Mouse (Mus musculus) heart, adult 2 months (tissue): Measurements from ENCODE around the gene Agrp. TPM values are rescaled to one million over a fixed set of nuclear protein-coding genes. Genes with fewer than 3 reads are reported as not detected.
"Not testable (repeated sequence)": the region's sequence is repeated elsewhere in the genome, so short reads cannot be mapped to it uniquely, and the experiment has no call there.

Experiments
- DNase-seq, 2 experiments: peaks; one replicate each; pipeline ENCODE4 v3.0.0; 2021
- H3K27ac ChIP-seq: fragments of 200-600 bp; 2 replicates; pipeline ENCODE4 v1.8.1; 2022
- H3K27me3 ChIP-seq: fragments of 200-500 bp; 2 replicates; pipeline ENCODE4 v1.6.1; 2012; ENCODE audit warnings: mild to moderate bottlenecking, low read length, inconsistent platforms, mixed read lengths; ENCODE audit not compliant: control insufficient read depth, insufficient read depth
- H3K36me3 ChIP-seq: fragments of 200-500 bp; 2 replicates; pipeline ENCODE4 v1.6.1; 2012; ENCODE audit warnings: low read length, inconsistent platforms; ENCODE audit not compliant: control insufficient read depth, insufficient read depth
- H3K4me1 ChIP-seq: fragments of 200-500 bp; 2 replicates; pipeline ENCODE4 v1.6.1; 2011; ENCODE audit warnings: low read length; ENCODE audit not compliant: control insufficient read depth, insufficient read depth
- H3K4me3 ChIP-seq: fragments of 200-600 bp; 2 replicates; pipeline ENCODE4 v1.8.1; 2022
- H3K79me2 ChIP-seq: fragments of 200-500 bp; replicated peaks from 2 replicates; pipeline ENCODE4 v1.6.1; 2012; ENCODE audit warnings: mild to moderate bottlenecking, inconsistent platforms, low read length, moderate library complexity, mixed read lengths; ENCODE audit not compliant: control insufficient read depth, insufficient read depth
- H3K9ac ChIP-seq: fragments of 200-500 bp; 2 replicates; pipeline ENCODE4 v1.6.1; 2012; ENCODE audit warnings: low read depth, mild to moderate bottlenecking, control low read depth, inconsistent platforms, low read length, mixed read lengths
- CTCF ChIP-seq: fragments of 200-600 bp; IDR thresholded peaks from 2 replicates; pipeline ENCODE4 v1.8.1; 2022; ENCODE audit warnings: antibody characterized with exemption, mild to moderate bottlenecking, moderate library complexity
- EP300 ChIP-seq: fragments of 200-500 bp; IDR thresholded peaks from 2 replicates; pipeline ENCODE4 v1.6.1; 2011; ENCODE audit warnings: low read depth, low read length, control low read depth; ENCODE audit not compliant: insufficient read depth
- POLR2A ChIP-seq: fragments of 200-500 bp; IDR thresholded peaks from 2 replicates; pipeline ENCODE4 v1.6.1; 2011; ENCODE audit warnings: mild to moderate bottlenecking, low read depth, low read length, control low read depth; ENCODE audit not compliant: insufficient read depth
- WGBS: fragments of 180-500 bp; shearing (Covaris S2); methylation state at CpG from one replicate; pipeline ENCODE4 v1.1.7; 2018; 5-methylcytosine and 5-hydroxymethylcytosine counted together
- intact Hi-C: fragments of 180-260 bp; cut with DNase I; formaldehyde crosslinking; loops from one replicate; pipeline ENCODE4 v1.15.1; 2025
- polyA plus RNA-seq: library from polyadenylated mRNA; depleted of rRNA; stranded (reverse); fragments of >200 nt; gene quantifications from 2 replicates; pipeline ENCODE4 v1.2.3, GENCODE M21; 2012
- total RNA-seq, 2 experiments: library from RNA; stranded (reverse); gene quantifications; 2 replicates each; pipeline ENCODE4 v1.2.3; 2021

The Agrp gene
- total and polyA plus RNA-seq, 3 experiments: 0.31 TPM; not detected in 2

DNA sequence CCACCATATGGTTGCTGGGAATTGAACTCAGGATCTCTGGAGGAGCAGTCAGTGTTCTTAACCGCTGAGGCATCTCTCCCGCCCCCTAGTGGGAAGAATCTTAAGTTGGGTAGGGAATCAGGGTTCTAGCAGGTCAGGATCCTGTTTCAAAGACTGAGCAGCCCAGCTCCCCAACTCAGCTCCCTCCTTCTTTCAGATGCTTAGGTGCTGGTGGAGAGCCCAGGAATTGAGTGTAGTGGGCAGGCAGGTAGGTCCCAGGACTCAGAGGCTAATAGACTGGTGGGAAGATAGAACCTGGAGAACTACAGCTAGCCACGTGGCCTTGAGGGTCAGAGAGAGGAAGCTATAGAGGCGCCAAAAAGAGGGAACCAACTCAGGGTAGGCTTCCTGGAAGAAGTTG is 29.5 kb downstream of the Agrp start:
- Histone ChIP-seq H3K9ac (no peak overlapping the region), H3K27ac (peak overlapping the region; percentile 98), H3K4me1 (peaks cover 23% of the 10 kb centered on the region), H3K27me3 (no peaks in the 10 kb centered on the region), H3K4me3 (peak overlapping the region; percentile 80; the same call in 1 of the 2 replicates), H3K79me2 (peaks cover 5% of the 10 kb centered on the region), H3K36me3 (peaks cover 10% of the 10 kb centered on the region; the same call in 1 of the 2 replicates)
- peak; percentile 46 to 49 for DNase-seq
- intact Hi-C loops: no loop called here
- no peak for TF ChIP-seq POLR2A
- TF ChIP-seq CTCF: peak; percentile 75
- no peak for TF ChIP-seq EP300
- WGBS: 21% methylated on average over 4 of the region's 4 CpGs

DNA sequence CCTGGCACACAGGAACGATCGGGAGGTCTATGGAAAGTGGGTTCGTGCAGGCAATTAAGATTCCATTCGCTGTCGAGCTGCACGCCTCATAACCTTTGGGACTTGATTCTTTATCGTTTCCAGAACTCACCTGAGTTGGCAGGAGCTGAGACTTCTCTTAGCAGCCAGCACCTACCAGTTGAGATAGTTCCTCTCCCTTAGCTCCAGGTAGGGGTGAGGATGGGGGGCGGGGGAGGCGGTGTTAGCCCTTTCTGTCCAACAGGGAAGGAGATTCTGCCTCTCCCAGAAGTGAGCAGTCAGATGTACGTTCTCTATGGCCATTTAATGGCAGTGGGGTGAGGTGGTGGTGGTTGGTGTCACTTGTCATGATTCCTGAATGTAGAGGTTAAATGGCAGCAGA is 30.1 kb downstream of the Agrp start:
- Histone ChIP-seq H3K79me2 (peaks cover 5% of the 10 kb centered on the region), H3K4me3 (peak overlapping the region; percentile 80), H3K4me1 (peaks cover 22% of the 10 kb centered on the region), H3K36me3 (peaks cover 4% of the 10 kb centered on the region; the same call in 1 of the 2 replicates), H3K27me3 (no peaks in the 10 kb centered on the region), H3K27ac (peak overlapping the region; percentile 98), H3K9ac (peak overlapping the region; percentile 99)
- no peak for DNase-seq
- 9% methylated on average over 10 of the region's 10 CpGs for WGBS
- intact Hi-C loops: no loop called here
- TF ChIP-seq POLR2A (no peak), EP300 (no peak), CTCF (no peak)

DNA sequence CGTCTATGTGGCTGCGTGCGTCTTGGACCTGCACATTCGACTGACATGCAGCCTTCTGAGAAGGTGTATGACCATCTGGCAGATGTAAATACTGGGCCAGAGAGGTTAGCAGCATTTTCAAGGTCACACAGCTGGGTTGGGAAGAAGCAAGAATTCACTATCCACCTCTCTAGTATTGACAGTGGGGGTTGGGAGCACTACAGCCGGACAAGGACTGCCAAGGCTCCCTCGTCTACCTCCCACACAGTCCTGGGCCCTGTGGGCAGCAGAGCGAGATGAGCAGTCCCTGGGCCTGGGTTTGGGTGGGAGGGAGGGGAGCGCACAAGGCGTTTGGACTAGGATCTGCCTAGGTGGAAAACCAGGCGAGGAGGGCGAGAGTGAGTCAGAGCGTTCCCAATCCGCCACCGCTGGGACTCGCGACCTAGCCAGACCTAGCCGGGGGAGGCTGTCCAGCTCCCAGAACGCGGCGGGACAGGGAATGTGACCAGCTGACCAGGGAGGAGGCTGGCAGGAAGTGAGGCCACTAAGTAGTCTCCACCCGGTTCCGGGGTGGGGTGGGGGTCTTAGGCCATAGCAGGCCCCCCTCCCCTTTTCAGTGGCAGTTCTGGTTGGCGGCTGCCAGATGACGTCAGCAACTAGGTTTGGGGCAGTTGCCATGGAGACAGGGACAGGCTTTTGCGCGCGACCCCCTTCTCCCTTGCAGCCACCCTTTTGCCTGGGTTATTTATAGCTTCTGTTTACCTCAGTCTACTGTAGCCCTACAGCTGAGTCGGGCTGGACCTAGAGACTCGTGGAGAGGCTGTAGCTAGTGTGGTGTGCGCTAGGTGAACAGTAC is 30.8 kb downstream of the Agrp start:
- Histone ChIP-seq H3K4me3 (peak overlapping the region; percentile 80), H3K9ac (peak overlapping the region; percentile 99), H3K36me3 (0 out of 2 replicates have a peak, but pooled peaks cover 3% of the 10 kb centered on the region), H3K4me1 (peaks cover 18% of the 10 kb centered on the region), H3K27me3 (no peaks in the 10 kb centered on the region), H3K79me2 (peaks cover 5% of the 10 kb centered on the region), H3K27ac (peak overlapping the region; percentile 98)
- DNase-seq: peak; percentile 89 to 92
- intact Hi-C loops: no loop called here
- WGBS: under 1% methylated on average over 30 of the region's 30 CpGs
- TF ChIP-seq CTCF: no peak
- TF ChIP-seq EP300: peak; percentile 69
- TF ChIP-seq POLR2A: peak; percentile 93

GRCm38 (mm10) chr8:105605491-105606188 is 31.6 kb downstream of the Agrp start:
- TF ChIP-seq EP300 (no peak), CTCF (no peak), POLR2A (no peak)
- Histone ChIP-seq H3K27me3 (no peaks in the 10 kb centered on the region), H3K79me2 (peaks cover 5% of the 10 kb centered on the region), H3K27ac (peak overlapping the region; percentile 98), H3K4me3 (peak overlapping the region; percentile 80), H3K36me3 (no peaks in the 10 kb centered on the region), H3K4me1 (peaks cover 18% of the 10 kb centered on the region), H3K9ac (peak overlapping the region; percentile 99)
- intact Hi-C loops: no loop called here
- DNase-seq: peak in 1 of 2 experiments; percentile 77
- WGBS: under 1% methylated on average over 37 of the region's 39 CpGs

DNA sequence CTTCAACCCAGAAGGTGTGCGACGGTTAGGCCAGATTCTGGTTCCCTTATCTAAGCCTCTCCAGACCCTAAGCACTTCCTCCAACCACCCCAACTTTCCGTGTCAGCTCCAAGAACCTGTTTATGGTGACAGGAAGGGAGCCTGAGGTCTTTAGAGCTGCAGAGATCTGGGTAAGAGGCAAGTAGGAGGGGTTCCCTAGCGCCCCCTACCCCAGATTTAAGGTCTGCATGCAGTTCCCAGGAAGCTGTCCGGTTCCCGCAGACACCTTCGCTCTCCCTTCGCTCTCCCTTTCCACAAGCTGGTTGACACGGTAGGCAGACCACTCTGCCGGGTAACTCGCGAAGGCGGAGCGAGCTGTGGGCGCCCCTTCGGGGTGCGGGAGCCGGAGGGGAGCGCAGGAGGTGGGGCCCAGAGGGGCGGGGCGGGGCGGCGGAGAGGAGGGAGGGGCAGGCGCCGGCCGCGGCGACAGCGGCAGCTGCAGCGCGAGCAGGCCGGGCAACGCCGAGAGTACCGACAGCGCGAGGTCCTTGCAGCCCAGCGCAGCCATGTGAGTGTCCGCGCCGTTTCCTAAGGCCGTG is 32.3 kb downstream of the Agrp start, which contains the start of gene Ripor1:
TSS of gene Ripor1 (plus strand) at position 452 of the 578 bp plus-strand sequence.
- H3K27ac ChIP-seq: peak within 1 kb of the TSS; percentile 98
- H3K79me2 ChIP-seq: peaks cover 3% of the 10 kb centered on the region
- H3K27me3 ChIP-seq: no peaks in the 10 kb centered on the region
- DNase-seq: peak; percentile 88
- TF ChIP-seq POLR2A: peak; percentile 66
- TF ChIP-seq CTCF: peak; percentile 73
- no peak for TF ChIP-seq EP300
- H3K9ac ChIP-seq: peak within 1 kb of the TSS; percentile 99
- peaks cover 18% of the 10 kb centered on the region for H3K4me1 ChIP-seq
- WGBS: 1% methylated on average over 35 of the region's 42 CpGs
- intact Hi-C loops: no loop called here
- H3K4me3 ChIP-seq: peak within 1 kb of the TSS; percentile 80
- no peaks in the 10 kb centered on the region for H3K36me3 ChIP-seq

GRCm38 (mm10) chr8:105602540-105602939 is 34.7 kb downstream of the Agrp start:
- WGBS: 80% methylated on average over 3 of the region's 3 CpGs
- intact Hi-C loops: not testable (repeated sequence)

More at GRCm38 (mm10) chr8:105602540-105602939, 34.7 kb downstream of the Agrp start:
- H3K27me3 ChIP-seq, H3K4me1 ChIP-seq, H3K36me3 ChIP-seq, H3K27ac ChIP-seq, H3K79me2 ChIP-seq, H3K4me3 ChIP-seq, H3K9ac ChIP-seq, DNase-seq: not testable (repeated sequence)
